Mouse (Mus musculus) testis, adult 2 months (tissue): ENCODE measurements around the gene Samd4.

ENCODE experiments used
- CTCF ChIP-seq: fragments of 200-500 bp; IDR thresholded peaks from 2 replicates; pipeline ENCODE4 v1.5.1; 2012; ENCODE audit warnings: low read depth, mild to moderate bottlenecking, inconsistent platforms, low read length, moderate library complexity; ENCODE audit not compliant: control insufficient read depth, insufficient read depth, insufficient replicate concordance
- POLR2A ChIP-seq: fragments of 200-500 bp; IDR thresholded peaks from 2 replicates; pipeline ENCODE4 v1.6.1; 2012; ENCODE audit warnings: low read depth, mild to moderate bottlenecking, inconsistent platforms, low read length, moderate library complexity; ENCODE audit not compliant: control insufficient read depth

GRCm38 (mm10) chr14:46845706-46846105 lies 36.9 kb upstream of the Samd4 start:
- no peak for TF ChIP-seq CTCF
- no peak for TF ChIP-seq POLR2A
